Mouse (Mus musculus): ENCODE measurements around the gene Clec12b.

GRCm38 (mm10) chr6:129356430-129356829 lies 29.2 kb downstream of the Clec12b start:
- TF ChIP-seq POLR2A (IDR thresholded peaks at IDR 0.05; ENCODE audit: borderline replicate concordance, control insufficient read depth, low read depth, low read length), result no peak
- TF ChIP-seq CTCF (IDR thresholded peaks at IDR 0.05; ENCODE audit: control insufficient read depth, insufficient read depth, low read length), result no peak

Data from bone marrow, adult 2 months (tissue).